Comparison of ENCODE assay signal across 16 mouse cellular contexts in genomic region chr13:51805634-51806033, GRCm38 (mm10). TPM values are rescaled to one million over a fixed set of nuclear protein-coding genes. Genes with fewer than 3 reads are reported as not detected.
DNase-seq lines count a peak whose midpoint lies in the region; ATAC-seq and TF ChIP-seq lines count a peak whose summit lies in the region.
"Had no signal": no experiment of that assay in that cellular context is flagged by ENCODE, and none has a peak within 500 bp of the region (broad histone marks: within the 10 kb centered on the region; RNA-seq: fewer than 3 reads in every experiment).

No protein-coding gene starts in this region.

- WGBS in midbrain, embryonic 13.5 days = 76% methylated on average over 4 of the region's 4 CpGs
- 80% methylated on average over 4 of the region's 4 CpGs for WGBS in midbrain, embryonic 11.5 days
- WGBS in hindbrain, postnatal 0 days = 50% methylated on average over 4 of the region's 4 CpGs
- WGBS in neural tube, embryonic 14.5 days = 58% methylated on average over 4 of the region's 4 CpGs

- H3K4me1 ChIP-seq in midbrain, embryonic 13.5 days (replicated peaks) = peaks cover 13% of the 10 kb centered on the region
- no peaks in the 10 kb centered on the region for H3K4me1 ChIP-seq in midbrain, embryonic 11.5 days (ENCODE audit: control insufficient read depth, insufficient read depth, low read length)
- H3K4me1 ChIP-seq in hindbrain, postnatal 0 days (ENCODE audit: insufficient read depth, low read length) = peaks cover 4% of the 10 kb centered on the region; the same call in 1 of the 2 replicates
- 0 out of 2 replicates have a peak, but pooled peaks cover 4% of the 10 kb centered on the region for H3K4me1 ChIP-seq in neural tube, embryonic 14.5 days (ENCODE audit: control insufficient read depth, insufficient read depth, low read length)
- H3K4me1 ChIP-seq: midbrain, embryonic 12.5 days had no signal

- H3K4me3 ChIP-seq in midbrain, embryonic 13.5 days (replicated peaks) = no peak overlapping the region
- H3K4me3 ChIP-seq in midbrain, embryonic 11.5 days (ENCODE audit: low read depth, low read length) = no peak overlapping the region
- no peak overlapping the region for H3K4me3 ChIP-seq in hindbrain, postnatal 0 days (ENCODE audit: low read length)
- H3K4me3 ChIP-seq in neural tube, embryonic 14.5 days (ENCODE audit: low read depth, low read length) = no peak overlapping the region
- H3K4me3 ChIP-seq: embryonic facial prominence, embryonic 10.5 days; limb, embryonic 12.5 days; midbrain, embryonic 12.5 days had no signal

- no peak for ATAC-seq in midbrain, embryonic 13.5 days
- ATAC-seq in midbrain, embryonic 11.5 days (ENCODE audit: low FRiP score) = no peak
- peak; percentile 41 for ATAC-seq in hindbrain, postnatal 0 days
- ATAC-seq in neural tube, embryonic 14.5 days (ENCODE audit: low read depth) = no peak
- ATAC-seq in monocyte, adult 5-6 weeks (replicated peaks; ENCODE audit: insufficient number of reproducible peaks, low FRiP score, low TSS enrichment, poor library complexity, severe bottlenecking) = no peak

- no peaks in the 10 kb centered on the region for H3K36me3 ChIP-seq in midbrain, embryonic 13.5 days
- H3K36me3 ChIP-seq in midbrain, embryonic 11.5 days (ENCODE audit: control insufficient read depth, insufficient read depth, low read length) = no peaks in the 10 kb centered on the region
- no peaks in the 10 kb centered on the region for H3K36me3 ChIP-seq in hindbrain, postnatal 0 days (ENCODE audit: insufficient read depth, low read length)
- H3K36me3 ChIP-seq in neural tube, embryonic 14.5 days (ENCODE audit: control insufficient read depth, insufficient read depth, low read length) = no peaks in the 10 kb centered on the region
- H3K36me3 ChIP-seq: embryonic facial prominence, embryonic 10.5 days; limb, embryonic 12.5 days; midbrain, embryonic 12.5 days had no signal

- peak overlapping the region; percentile 36 for H3K27ac ChIP-seq in midbrain, embryonic 13.5 days
- H3K27ac ChIP-seq in midbrain, embryonic 11.5 days (ENCODE audit: low read depth, low read length) = no peak overlapping the region
- peak overlapping the region; percentile 80 for H3K27ac ChIP-seq in hindbrain, postnatal 0 days
- peak overlapping the region; percentile 60 for H3K27ac ChIP-seq in neural tube, embryonic 14.5 days (ENCODE audit: low read depth, low read length)
- H3K27ac ChIP-seq: embryonic facial prominence, embryonic 10.5 days; limb, embryonic 12.5 days; midbrain, embryonic 12.5 days had no signal

- no peaks in the 10 kb centered on the region for H3K27me3 ChIP-seq in midbrain, embryonic 13.5 days
- no peaks in the 10 kb centered on the region for H3K27me3 ChIP-seq in midbrain, embryonic 11.5 days (ENCODE audit: control insufficient read depth, insufficient read depth, low read length)
- no peaks in the 10 kb centered on the region for H3K27me3 ChIP-seq in hindbrain, postnatal 0 days (ENCODE audit: insufficient read depth, low read length)
- no peaks in the 10 kb centered on the region for H3K27me3 ChIP-seq in neural tube, embryonic 14.5 days (ENCODE audit: control insufficient read depth, insufficient read depth, low read length)
- H3K27me3 ChIP-seq: CH12.LX; limb, embryonic 12.5 days; midbrain, embryonic 12.5 days had no signal

- no peak overlapping the region for H3K4me2 ChIP-seq in midbrain, embryonic 13.5 days (replicated peaks)
- no peak overlapping the region for H3K4me2 ChIP-seq in midbrain, embryonic 11.5 days
- no peak overlapping the region for H3K4me2 ChIP-seq in hindbrain, postnatal 0 days (ENCODE audit: low read depth, low read length)
- H3K4me2 ChIP-seq in neural tube, embryonic 14.5 days (ENCODE audit: low read depth, low read length) = no peak overlapping the region
- H3K4me2 ChIP-seq: limb, embryonic 12.5 days; midbrain, embryonic 12.5 days had no signal

- H3K9me3 ChIP-seq in midbrain, embryonic 13.5 days = no peaks in the 10 kb centered on the region
- no peaks in the 10 kb centered on the region for H3K9me3 ChIP-seq in midbrain, embryonic 11.5 days (ENCODE audit: control insufficient read depth, low read length)
- no peaks in the 10 kb centered on the region for H3K9me3 ChIP-seq in hindbrain, postnatal 0 days (ENCODE audit: low read length)
- H3K9me3 ChIP-seq in neural tube, embryonic 14.5 days (ENCODE audit: control insufficient read depth, low read length) = no peaks in the 10 kb centered on the region
- H3K9me3 ChIP-seq: embryonic facial prominence, embryonic 10.5 days; limb, embryonic 12.5 days; midbrain, embryonic 12.5 days had no signal

- no peak for DNase-seq in midbrain, embryonic 11.5 days (ENCODE audit: low spot score, missing footprints)
- DNase-seq in cerebellum, adult 8-10 months = peak; percentile 84
- peak; percentile 79 for DNase-seq in hindbrain, postnatal 0 days (ENCODE audit: low spot score)
- DNase-seq in adrenal gland, postnatal 10 days = no peak
- no peak for DNase-seq in urinary bladder, postnatal 4 days (ENCODE audit: low spot score in 2 of 2)
- DNase-seq: heart, adult 11 months; heart, postnatal 36 days; kidney, adult 9 months; lung, adult 18-20 months had no signal

- 0 out of 2 replicates have a peak overlapping the region, but pooled peaks have one; percentile 32 for H3K9ac ChIP-seq in midbrain, embryonic 13.5 days (replicated peaks)
- H3K9ac ChIP-seq in midbrain, embryonic 11.5 days (ENCODE audit: low read length) = no peak overlapping the region
- H3K9ac ChIP-seq in hindbrain, postnatal 0 days (replicated peaks; ENCODE audit: low read length) = 0 out of 2 replicates have a peak overlapping the region, but pooled peaks have one; percentile 9
- H3K9ac ChIP-seq in neural tube, embryonic 14.5 days (replicated peaks; ENCODE audit: low read depth, low read length) = no peak overlapping the region
- H3K9ac ChIP-seq: limb, embryonic 12.5 days; midbrain, embryonic 12.5 days had no signal

- no peak for TF ChIP-seq CTCF in hindbrain, postnatal 0 days (IDR thresholded peaks at IDR 0.05; ENCODE audit: low read depth)

RNA-seq across cellular contexts. Expression of gene Sema4d, which starts 12.1 kb away (rescaled TPM):
- polyA plus RNA-seq in midbrain, embryonic 13.5 days (2015; fragmentation: Nextera tagmentation; extraction: Ambion mirVana) = 7.1 and 7.8 TPM in 2 replicates
- polyA plus RNA-seq in midbrain, embryonic 11.5 days (2014; fragmentation: Nextera tagmentation; extraction: Ambion mirVana) = 4.9 and 5.0 TPM in 2 replicates
- total RNA-seq in hindbrain, postnatal 0 days (2014; rRNA removed) = 19.7 and 33.1 TPM in 2 replicates
- polyA plus RNA-seq in hindbrain, postnatal 0 days (2015; fragmentation: Nextera tagmentation; extraction: Ambion mirVana) = 13.7 and 15.0 TPM in 2 replicates
- polyA plus RNA-seq in neural tube, embryonic 14.5 days (2014; fragmentation: Nextera tagmentation; extraction: Ambion mirVana) = 17.4 and 20.9 TPM in 2 replicates
- total RNA-seq in adrenal gland, postnatal 10 days (2021) = 10 to 100 TPM; 13.9 to 25.4 TPM
- 134 to 201 TPM (median 136 TPM) in 3 replicates for total RNA-seq in monocyte, adult 5-6 weeks (2017)

RNA-seq across cellular contexts. Expression of gene Gadd45g, which starts 40.8 kb away (rescaled TPM):
- 203 and 222 TPM in 2 replicates for polyA plus RNA-seq in midbrain, embryonic 13.5 days (2015; fragmentation: Nextera tagmentation; extraction: Ambion mirVana)
- polyA plus RNA-seq in midbrain, embryonic 11.5 days (2014; fragmentation: Nextera tagmentation; extraction: Ambion mirVana) = 252 and 256 TPM in 2 replicates
- 18.3 and 19.0 TPM in 2 replicates for total RNA-seq in hindbrain, postnatal 0 days (2014; rRNA removed)
- 38.6 and 43.3 TPM in 2 replicates for polyA plus RNA-seq in hindbrain, postnatal 0 days (2015; fragmentation: Nextera tagmentation; extraction: Ambion mirVana)
- 26.4 and 39.6 TPM in 2 replicates for polyA plus RNA-seq in neural tube, embryonic 14.5 days (2014; fragmentation: Nextera tagmentation; extraction: Ambion mirVana)
- total RNA-seq in adrenal gland, postnatal 10 days (2021) = 10 to 100 TPM; 28.4 to 87.1 TPM
- 17.5 to 34.3 TPM (median 24.0 TPM) in 3 replicates for total RNA-seq in monocyte, adult 5-6 weeks (2017)

Comparison
In these comparisons a context has a peak if more than half of its experiments do, and no peak if none do; other contexts are left out.
1. H3K9ac ChIP-seq: peak in midbrain, embryonic 13.5 days (single experiment) and hindbrain, postnatal 0 days (single experiment); none in midbrain, embryonic 11.5 days (single experiment) and neural tube, embryonic 14.5 days (single experiment).
2. DNase-seq: peak in cerebellum, adult 8-10 months (single experiment) and hindbrain, postnatal 0 days (single experiment); none in midbrain, embryonic 11.5 days (single experiment), adrenal gland, postnatal 10 days (single experiment) and urinary bladder, postnatal 4 days (0 of 2).